Mouse (Mus musculus) kidney, adult 2 months (tissue): ENCODE measurements around the gene Tars. TPM values are rescaled to one million over a fixed set of nuclear protein-coding genes. Genes with fewer than 3 reads are reported as not detected.

Experiments used
- DNase-seq: peaks from one replicate; pipeline ENCODE4 v3.0.0; 2021
- H3K27ac ChIP-seq: fragments of 200-500 bp; 2 replicates; pipeline ENCODE4 v1.5.1; 2012; ENCODE audit warnings: low read depth, low read length, control low read depth, inconsistent platforms; ENCODE audit not compliant: insufficient read depth
- H3K27me3 ChIP-seq: fragments of 200-500 bp; replicated peaks from 2 replicates; pipeline ENCODE4 v1.6.1; 2012; ENCODE audit warnings: mild to moderate bottlenecking, moderate library complexity, low read length, inconsistent platforms; ENCODE audit not compliant: control insufficient read depth, insufficient read depth
- H3K36me3 ChIP-seq: fragments of 200-500 bp; 2 replicates; pipeline ENCODE4 v1.6.1; 2012; ENCODE audit warnings: mild to moderate bottlenecking, moderate library complexity, low read length, inconsistent platforms; ENCODE audit not compliant: control insufficient read depth, insufficient read depth
- H3K4me1 ChIP-seq: fragments of 200-500 bp; 2 replicates; pipeline ENCODE4 v1.6.1; 2011; ENCODE audit warnings: low read length; ENCODE audit not compliant: control insufficient read depth, insufficient read depth
- H3K4me3 ChIP-seq: fragments of 200-500 bp; 2 replicates; pipeline ENCODE4 v1.5.1; 2011; ENCODE audit warnings: mild to moderate bottlenecking, low read depth, low read length, control low read depth; ENCODE audit not compliant: insufficient read depth
- CTCF ChIP-seq: fragments of 200-500 bp; conservative IDR thresholded peaks from 2 replicates; pipeline ENCODE4 v1.5.1; 2011; ENCODE audit warnings: low read depth, mild to moderate bottlenecking, control low read depth, low read length, moderate library complexity, mixed read lengths; ENCODE audit not compliant: insufficient read depth, insufficient read length
- POLR2A ChIP-seq: fragments of 200-500 bp; IDR thresholded peaks from one replicate; pipeline ENCODE4 v1.6.1; 2011; ENCODE audit warnings: low read depth, low read length, control low read depth
- WGBS: fragments of 180-500 bp; shearing (Covaris S2); methylation state at CpG from one replicate; pipeline ENCODE4 v1.1.7; 2018; 5-methylcytosine and 5-hydroxymethylcytosine counted together
- polyA plus RNA-seq: library from polyadenylated mRNA; depleted of rRNA; stranded (reverse); fragments of >200 nt; gene quantifications from 2 replicates; pipeline ENCODE4 v1.2.3, GENCODE M21; 2012; rRNA removed

Tars gene
- polyA plus RNA-seq, result 10.6 and 12.9 TPM in 2 replicates

GRCm38 (mm10) chr15:11399356-11400067 lies at the start of gene Tars:
Gene Tars, minus strand, starts transcription at chr15:11399665.
- under 1% methylated on average over 42 of the region's 42 CpGs for WGBS
- Histone ChIP-seq H3K4me3 (peak within 1 kb of the TSS; percentile 92), H3K27me3 (no peaks in the 10 kb centered on the region), H3K27ac (peak within 1 kb of the TSS; percentile 45; the same call in 1 of the 2 replicates), H3K4me1 (peaks cover 3% of the 10 kb centered on the region; the same call in 1 of the 2 replicates), H3K36me3 (no peaks in the 10 kb centered on the region)
- peak; percentile 100 for DNase-seq
- TF ChIP-seq CTCF (no peak), POLR2A (peak; percentile 17)

GRCm38 (mm10) chr15:11437361-11437760 lies 37.9 kb upstream of the Tars start:
- no peaks in the 10 kb centered on the region for H3K27me3 ChIP-seq
- H3K36me3 ChIP-seq, result no peaks in the 10 kb centered on the region
- H3K4me1 ChIP-seq, result no peaks in the 10 kb centered on the region
- 86% methylated on average over 4 of the region's 4 CpGs for WGBS
- no peak for DNase-seq
- H3K4me3 ChIP-seq, result no peak overlapping the region
- no peak overlapping the region for H3K27ac ChIP-seq
- TF ChIP-seq CTCF, result no peak
- TF ChIP-seq POLR2A, result no peak

- no peak overlapping the region for H3K4me3 ChIP-seq
- no peak for DNase-seq
- 95% methylated on average over 15 of the region's 15 CpGs for WGBS
- TF ChIP-seq CTCF, result no peak
- no peak for TF ChIP-seq POLR2A
- no peaks in the 10 kb centered on the region for H3K4me1 ChIP-seq
- H3K27ac ChIP-seq, result no peak overlapping the region
- no peaks in the 10 kb centered on the region for H3K27me3 ChIP-seq
- no peaks in the 10 kb centered on the region for H3K36me3 ChIP-seq
These were observed 37.3 kb upstream of the Tars start for GRCm38 (mm10) chr15:11436709-11437280.

- H3K4me1 ChIP-seq, result no peaks in the 10 kb centered on the region
- H3K27me3 ChIP-seq, result no peaks in the 10 kb centered on the region
- DNase-seq, result no peak
- TF ChIP-seq POLR2A (no peak), CTCF (no peak)
- H3K36me3 ChIP-seq, result no peaks in the 10 kb centered on the region
- 92% methylated on average over 2 of the region's 2 CpGs for WGBS
- H3K27ac ChIP-seq, result no peak overlapping the region
- H3K4me3 ChIP-seq, result no peak overlapping the region
These were observed 27.4 kb upstream of the Tars start for GRCm38 (mm10) chr15:11426899-11427298.

DNA sequence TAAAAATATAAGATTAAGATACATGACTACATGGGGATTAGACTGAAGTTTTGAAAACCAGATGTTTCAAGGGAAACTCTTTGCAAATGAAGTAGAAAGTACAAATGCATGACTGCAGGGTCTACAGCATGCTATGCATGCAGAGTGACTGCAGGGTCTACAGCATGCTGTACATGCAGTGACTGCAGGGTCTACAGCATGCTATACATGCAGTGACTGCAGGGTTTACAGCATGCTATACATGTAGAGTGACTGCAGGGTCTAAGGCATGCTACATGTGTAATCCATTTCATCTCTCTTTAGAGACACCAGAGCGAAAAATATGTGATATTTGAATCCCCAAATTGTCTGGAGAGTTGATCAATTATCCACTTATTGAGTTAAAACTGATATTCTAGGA lies 14.0 kb upstream of the Tars start:
- H3K36me3 ChIP-seq, result no peaks in the 10 kb centered on the region
- no peaks in the 10 kb centered on the region for H3K4me1 ChIP-seq
- 100% methylated on average over 1 of the region's 1 CpGs for WGBS
- TF ChIP-seq POLR2A (no peak), CTCF (no peak)
- DNase-seq, result no peak
- no peak overlapping the region for H3K27ac ChIP-seq
- H3K4me3 ChIP-seq, result no peak overlapping the region
- no peaks in the 10 kb centered on the region for H3K27me3 ChIP-seq

- H3K36me3 ChIP-seq, result no peaks in the 10 kb centered on the region
- H3K27me3 ChIP-seq, result no peaks in the 10 kb centered on the region
- 71% methylated on average over 2 of the region's 2 CpGs for WGBS
- no peaks in the 10 kb centered on the region for H3K4me1 ChIP-seq
- no peak for TF ChIP-seq CTCF
- no peak for TF ChIP-seq POLR2A
- no peak for DNase-seq
- H3K27ac ChIP-seq, result no peak overlapping the region
- H3K4me3 ChIP-seq, result no peak overlapping the region
These were observed 13.1 kb upstream of the Tars start for GRCm38 (mm10) chr15:11412542-11412941.

DNA sequence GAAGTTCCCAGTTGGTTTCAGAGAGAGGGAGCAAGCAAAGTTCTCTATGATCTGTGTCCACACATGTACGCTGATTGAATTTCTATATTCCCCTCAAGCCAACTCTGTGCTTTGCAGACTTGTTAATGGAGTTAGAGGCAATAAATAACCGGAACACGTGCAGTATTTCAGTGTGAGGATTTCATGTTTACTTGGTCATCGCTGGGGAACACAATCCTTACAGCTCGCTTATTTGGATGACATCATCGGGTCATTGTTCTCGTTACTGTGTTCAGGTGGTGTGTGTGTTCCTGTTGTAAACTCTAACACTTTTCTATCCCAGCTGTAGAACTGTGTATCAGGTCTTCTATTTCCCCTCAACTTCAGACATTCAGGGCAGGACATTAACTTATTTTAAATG lies 12.4 kb upstream of the Tars start:
- DNase-seq, result no peak
- no peak overlapping the region for H3K4me3 ChIP-seq
- TF ChIP-seq CTCF (no peak), POLR2A (no peak)
- H3K27me3 ChIP-seq, result no peaks in the 10 kb centered on the region
- no peaks in the 10 kb centered on the region for H3K36me3 ChIP-seq
- H3K27ac ChIP-seq, result no peak overlapping the region
- 52% methylated on average over 7 of the region's 7 CpGs for WGBS
- no peaks in the 10 kb centered on the region for H3K4me1 ChIP-seq
